Mouse (Mus musculus): ENCODE results near the gene Hdgf.

GRCm38 (mm10) chr3:87886004-87886365, 20.1 kb upstream of the Hdgf start:
- TF ChIP-seq CTCF (IDR thresholded peaks at IDR 0.05; ENCODE audit: insufficient read depth, low read length) = no peak
- TF ChIP-seq POLR2A (IDR thresholded peaks at IDR 0.05; ENCODE audit: borderline replicate concordance, extremely low read depth, low read depth, low read length) = no peak
